Mouse (Mus musculus) CD4-positive, CD25-positive, alpha-beta regulatory T cell, adult 4 months (primary cell): ENCODE measurements around the gene 4930564D02Rik. TPM values are rescaled to one million over a fixed set of nuclear protein-coding genes. Genes with fewer than 3 reads are reported as not detected.

ENCODE experiments used
- ATAC-seq: one replicate; pipeline ENCODE4 v1.8.0; 2017
- polyA plus RNA-seq, 2 experiments: library from polyadenylated mRNA; unstranded; fragments of 100-300 nt; shearing (Covaris generic); gene quantifications; one replicate each; pipeline ENCODE4 v1.2.1; 2017

4930564D02Rik gene
- polyA plus RNA-seq, 2 experiments from 2014 or later: not detected

DNA sequence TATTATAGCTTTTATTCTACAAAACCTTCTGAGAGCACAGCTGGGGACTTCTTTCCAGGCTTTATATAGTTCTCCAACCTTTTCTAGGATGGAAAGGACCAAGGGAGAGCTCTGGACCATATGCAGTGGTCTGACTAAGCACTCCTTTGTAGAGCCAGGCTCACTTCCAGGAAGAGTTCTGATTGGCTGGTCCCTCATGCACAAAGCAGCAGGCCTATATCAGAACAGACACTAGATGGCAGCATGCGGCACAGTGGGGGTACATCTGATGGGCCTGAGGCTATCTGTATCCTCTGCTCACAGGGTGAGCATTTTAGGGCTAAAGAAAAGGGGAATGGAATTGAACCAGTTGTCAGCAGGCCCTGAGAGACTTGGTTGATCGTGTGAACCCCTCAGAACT is 47.6 kb downstream of the 4930564D02Rik start:
- no peak for ATAC-seq

DNA sequence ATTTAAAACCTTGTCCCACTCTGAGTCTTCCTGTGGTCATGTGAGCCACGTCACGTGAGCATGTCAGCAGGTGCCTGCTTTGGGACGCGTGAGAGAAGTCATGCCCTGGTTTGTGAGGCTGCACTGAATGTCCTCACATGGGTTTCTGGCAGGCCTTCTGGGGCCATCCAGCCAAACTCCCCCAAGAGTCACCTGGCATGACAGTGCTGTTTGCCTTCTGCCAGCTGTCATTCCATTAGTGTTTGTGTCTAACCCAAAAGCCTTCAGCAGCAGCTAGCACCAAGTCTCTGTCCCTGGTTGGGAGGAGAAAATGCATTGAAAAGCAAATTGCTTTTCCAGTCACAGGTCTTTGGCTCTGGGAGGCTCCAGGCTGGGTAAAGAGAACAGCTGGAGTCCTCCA is 50.0 kb downstream of the 4930564D02Rik start:
- no peak for ATAC-seq

DNA sequence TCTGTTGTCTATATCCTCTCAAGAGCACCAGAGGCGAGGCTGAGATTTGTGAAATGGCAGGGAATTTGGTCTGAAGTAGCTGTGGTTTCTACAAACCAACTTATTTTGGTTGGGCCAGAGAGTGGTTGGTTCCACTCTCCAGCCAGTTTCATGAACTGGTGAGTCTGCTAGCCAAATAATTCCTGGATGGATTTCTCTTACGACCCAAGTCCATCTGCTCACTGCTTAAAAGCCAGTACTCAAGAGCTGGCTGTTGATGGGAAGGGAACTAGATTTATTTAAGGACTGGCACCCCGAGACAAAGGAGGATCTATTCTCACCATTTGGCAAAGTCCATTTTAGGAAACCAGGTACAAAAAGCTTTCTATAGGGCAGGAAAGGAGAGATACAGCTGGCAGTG is 57.1 kb downstream of the 4930564D02Rik start:
- no peak for ATAC-seq

DNA sequence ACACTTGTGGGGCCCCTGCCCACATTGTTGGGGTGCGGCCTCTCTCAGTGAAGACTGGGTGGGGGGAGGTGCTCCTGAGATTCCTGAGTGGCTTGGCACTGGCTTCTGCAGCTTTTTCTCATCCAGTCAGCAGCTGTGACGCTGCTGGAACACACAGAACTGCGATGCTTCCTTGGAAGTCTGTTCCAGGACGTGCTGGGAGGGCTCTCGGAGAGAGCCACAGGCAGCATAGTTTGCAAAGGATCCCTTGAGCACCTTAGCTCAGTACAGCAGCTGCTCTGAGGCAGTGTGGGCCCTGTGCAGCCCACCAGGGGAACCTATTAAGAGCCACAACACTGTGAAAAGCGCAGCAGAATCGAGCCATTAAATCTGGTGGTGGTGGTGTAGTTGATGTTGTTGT is 61.2 kb downstream of the 4930564D02Rik start:
- no peak for ATAC-seq

Other genes with a start within 250 kb of the 4930564D02Rik start
- 10 to 100 TPM; 27.8 to 49.0 TPM for gene Mov10, start 248.3 kb upstream of the 4930564D02Rik start, polyA plus RNA-seq
- gene St7l, start 202.8 kb upstream of the 4930564D02Rik start, polyA plus RNA-seq: 10 to 100 TPM; 29.6 to 38.5 TPM
- 100 to 1,000 TPM; 489 to 553 TPM for gene Capza1, start 202.3 kb upstream of the 4930564D02Rik start, polyA plus RNA-seq
- gene Wnt2b, start 104.9 kb upstream of the 4930564D02Rik start, polyA plus RNA-seq: under 1 TPM; 0.35 to 0.75 TPM
- under 1 TPM in 1 of 2 experiments, not detected in 1; 0.15 TPM for gene Cttnbp2nl, start 13.7 kb upstream of the 4930564D02Rik start, polyA plus RNA-seq